8 mouse cellular contexts compared by ENCODE assay signal in genomic region chr19:58903899-58904327, GRCm38 (mm10). TPM values are rescaled to one million over a fixed set of nuclear protein-coding genes. Genes with fewer than 3 reads are reported as not detected.
A peak's percentile ranks its signal among the peaks of the same experiment; 100 is the strongest.
DNase-seq lines count a peak whose midpoint lies in the region; ATAC-seq lines count a peak whose summit lies in the region.

No protein-coding gene starts in this region.

- H3K27ac ChIP-seq in intestine, embryonic 14.5 days (ENCODE audit: low read depth), result peak overlapping the region; percentile 66; the same call in 1 of the 2 replicates
- H3K27ac ChIP-seq in midbrain, embryonic 10.5 days (replicated peaks), result 0 out of 2 replicates have a peak overlapping the region, but pooled peaks have one; percentile 6

- H3K4me3 ChIP-seq in intestine, embryonic 14.5 days (ENCODE audit: low read depth, low read length), result peak overlapping the region; percentile 21
- peak overlapping the region; percentile 46 for H3K4me3 ChIP-seq in midbrain, embryonic 10.5 days

- under 1% methylated on average over 11 of the region's 11 CpGs for WGBS in intestine, embryonic 14.5 days
- 1% methylated on average over 11 of the region's 11 CpGs for WGBS in midbrain, embryonic 10.5 days

- H3K36me3 ChIP-seq in intestine, embryonic 14.5 days (ENCODE audit: control insufficient read depth, insufficient read depth, low read length), result no peaks in the 10 kb centered on the region
- H3K36me3 ChIP-seq in midbrain, embryonic 10.5 days, result no peaks in the 10 kb centered on the region

- 0 out of 2 replicates have a peak overlapping the region, but pooled peaks have one; percentile 22 for H3K9ac ChIP-seq in intestine, embryonic 14.5 days (ENCODE audit: low read length)

- peak; percentile 65 for ATAC-seq in intestine, embryonic 14.5 days (replicated peaks; ENCODE audit: low FRiP score, low TSS enrichment, low read depth)
- ATAC-seq in erythroid progenitor cell, adult 5-6 weeks (replicated peaks; ENCODE audit: low FRiP score, poor library complexity, severe bottlenecking), result no peak; the same call in 1 of the 2 replicates

- no peaks in the 10 kb centered on the region for H3K27me3 ChIP-seq in intestine, embryonic 14.5 days (replicated peaks; ENCODE audit: control insufficient read depth, insufficient read depth, low read length)
- H3K27me3 ChIP-seq in midbrain, embryonic 10.5 days (ENCODE audit: low read depth, poor library complexity, severe bottlenecking), result peaks cover 35% of the 10 kb centered on the region

- peak; percentile 81 to 96 for DNase-seq in adrenal gland, adult (ENCODE audit: inconsistent age in 2 of 2, low spot score in 1 of 2)
- peak; percentile 95 for DNase-seq in embryo, embryonic 10 days (ENCODE audit: low spot score)
- peak; percentile 49 for DNase-seq in gastrocnemius, postnatal 25 days
- peak; percentile 98 for DNase-seq in intestine, embryonic 14.5 days (ENCODE audit: low spot score)
- DNase-seq in left cerebral cortex, postnatal 25 days (ENCODE audit: low spot score in 2 of 2), result peak; percentile 88 to 89
- peak; percentile 85 for DNase-seq in midbrain, embryonic 10.5 days (ENCODE audit: low spot score)
- DNase-seq in skeletal muscle tissue, adult 2 months (ENCODE audit: low read depth, low spot score), result peak; percentile 55

- intact Hi-C loops in left cerebral cortex, postnatal 25 days (cut with DNase I), result loop anchor here (1.0 kb wide), 2 partner anchors 98 to 141 kb away; no protein-coding TSS in a partner anchor

- peak overlapping the region; percentile 48 for H3K4me2 ChIP-seq in intestine, embryonic 14.5 days (ENCODE audit: low read length)

- no peaks in the 10 kb centered on the region for H3K9me3 ChIP-seq in intestine, embryonic 14.5 days (ENCODE audit: control insufficient read depth, low read length)
- no peaks in the 10 kb centered on the region for H3K9me3 ChIP-seq in midbrain, embryonic 10.5 days (replicated peaks)

- H3K4me1 ChIP-seq in intestine, embryonic 14.5 days (replicated peaks; ENCODE audit: control insufficient read depth, insufficient read depth, low read length), result peaks cover 6% of the 10 kb centered on the region; the same call in 1 of the 2 replicates
- peaks cover 7% of the 10 kb centered on the region for H3K4me1 ChIP-seq in midbrain, embryonic 10.5 days

RNA-seq across cellular contexts. Expression of gene Eno4, which starts 39.3 kb away (rescaled TPM):
- total RNA-seq in gastrocnemius, postnatal 25 days (2021), result not detected
- polyA plus RNA-seq in intestine, embryonic 14.5 days (2014; fragmentation: Nextera tagmentation; extraction: Ambion mirVana), result 0.23 TPM in 2 replicates
- total RNA-seq in left cerebral cortex, postnatal 25 days (2021), result 1 to 10 TPM; 2.2 to 2.3 TPM
- 0.43 and 0.54 TPM in 2 replicates for polyA plus RNA-seq in midbrain, embryonic 10.5 days (2016; fragmentation: Nextera tagmentation; extraction: Ambion mirVana)
- not detected in 2 replicates for total RNA-seq in erythroid progenitor cell, adult 5-6 weeks (2015; ENCODE audit: low replicate concordance)
- not detected in 2 replicates for total RNA-seq in erythroid progenitor cell, adult 5-6 weeks (2017; ENCODE audit: low replicate concordance)

RNA-seq across cellular contexts. Expression of gene Hspa12a, which starts 39.5 kb away (rescaled TPM):
- total RNA-seq in gastrocnemius, postnatal 25 days (2021), result 1 to 10 TPM; 7.0 to 7.8 TPM
- 4.8 and 5.6 TPM in 2 replicates for polyA plus RNA-seq in intestine, embryonic 14.5 days (2014; fragmentation: Nextera tagmentation; extraction: Ambion mirVana)
- total RNA-seq in left cerebral cortex, postnatal 25 days (2021), result 100 to 1,000 TPM; 211 to 218 TPM
- polyA plus RNA-seq in midbrain, embryonic 10.5 days (2016; fragmentation: Nextera tagmentation; extraction: Ambion mirVana), result 10.8 and 15.3 TPM in 2 replicates
- not detected in 2 replicates for total RNA-seq in erythroid progenitor cell, adult 5-6 weeks (2015; ENCODE audit: low replicate concordance)
- not detected in 2 replicates for total RNA-seq in erythroid progenitor cell, adult 5-6 weeks (2017; ENCODE audit: low replicate concordance)

Comparison
In these comparisons a context has a peak if more than half of its experiments do, and no peak if none do; other contexts are left out.
1. RNA of gene Hspa12a, which starts 39.5 kb away (total RNA-seq): 211 to 218 TPM in left cerebral cortex, postnatal 25 days; 7.0 to 7.8 TPM in gastrocnemius, postnatal 25 days and not detected in erythroid progenitor cell, adult 5-6 weeks; every median in the first group is over 10 times any median in the second.
2. Peak in every context shown above with its lines, with median percentiles within 50 percentile points of each other: DNase-seq.